Mouse (Mus musculus): Measurements from ENCODE around the gene Nr2c1. TPM values are rescaled to one million over a fixed set of nuclear protein-coding genes. Genes with fewer than 3 reads are reported as not detected.

Nr2c1 gene
- polyA plus RNA-seq, 1 experiment from 2014 or later, result 13.6 TPM

- Histone ChIP-seq H3K27me3 (ENCODE audit: control insufficient read depth, insufficient read depth, low read length) (no peaks in the 10 kb centered on the region), H3K9ac (replicated peaks; ENCODE audit: low read length) (no peak overlapping the region), H3K27ac (replicated peaks; ENCODE audit: low read depth, low read length) (no peak overlapping the region), H3K4me3 (ENCODE audit: low read depth, low read length) (no peak overlapping the region), H3K36me3 (replicated peaks; ENCODE audit: control insufficient read depth, insufficient read depth, low read depth, low read length) (no peaks in the 10 kb centered on the region), H3K4me2 (ENCODE audit: low read depth, low read length) (no peak overlapping the region), H3K9me3 (replicated peaks; ENCODE audit: control insufficient read depth, low read length) (no peaks in the 10 kb centered on the region), H3K4me1 (ENCODE audit: control insufficient read depth, insufficient read depth, low read length) (no peaks in the 10 kb centered on the region)
- DNase-seq (ENCODE audit: low spot score) (no peak), ATAC-seq (replicated peaks; ENCODE audit: insufficient number of reproducible peaks, low FRiP score, low TSS enrichment, low read depth) (no peak)
- 75% methylated on average over 4 of the region's 4 CpGs for WGBS
These were observed 87.4 kb downstream of the Nr2c1 start for GRCm38 (mm10) chr10:94235200-94235599.

GRCm38 (mm10) chr10:94241346-94241745, 93.5 kb downstream of the Nr2c1 start:
- ATAC-seq (replicated peaks; ENCODE audit: insufficient number of reproducible peaks, low FRiP score, low TSS enrichment, low read depth) (no peak), DNase-seq (ENCODE audit: low spot score) (no peak)
- no peaks in the 10 kb centered on the region for H3K36me3 ChIP-seq (replicated peaks; ENCODE audit: control insufficient read depth, insufficient read depth, low read depth, low read length)
- no peaks in the 10 kb centered on the region for H3K4me1 ChIP-seq (ENCODE audit: control insufficient read depth, insufficient read depth, low read length)
- no peak overlapping the region for H3K4me3 ChIP-seq (ENCODE audit: low read depth, low read length)
- H3K27me3 ChIP-seq (ENCODE audit: control insufficient read depth, insufficient read depth, low read length), result no peaks in the 10 kb centered on the region
- H3K27ac ChIP-seq (replicated peaks; ENCODE audit: low read depth, low read length), result no peak overlapping the region
- H3K9ac ChIP-seq (replicated peaks; ENCODE audit: low read length), result no peak overlapping the region
- 59% methylated on average over 2 of the region's 2 CpGs for WGBS
- H3K4me2 ChIP-seq (ENCODE audit: low read depth, low read length), result no peak overlapping the region
- no peaks in the 10 kb centered on the region for H3K9me3 ChIP-seq (replicated peaks; ENCODE audit: control insufficient read depth, low read length)

Other genes with a start within 250 kb of the Nr2c1 start
- 32.9 and 39.0 TPM in 2 replicates for gene Vezt, start 112.2 kb upstream of the Nr2c1 start, polyA plus RNA-seq (2014; fragmentation: Nextera tagmentation; extraction: Ambion mirVana)
- gene Fgd6, start 112.0 kb upstream of the Nr2c1 start, polyA plus RNA-seq (2014; fragmentation: Nextera tagmentation; extraction: Ambion mirVana), result 4.4 TPM in 2 replicates
- 477 and 485 TPM in 2 replicates for gene Ndufa12, start 50.7 kb downstream of the Nr2c1 start, polyA plus RNA-seq (2014; fragmentation: Nextera tagmentation; extraction: Ambion mirVana)
- gene Gm4792, start 150.7 kb downstream of the Nr2c1 start, polyA plus RNA-seq (2014; fragmentation: Nextera tagmentation; extraction: Ambion mirVana), result not detected in 2 replicates
- gene Tmcc3, start 163.9 kb downstream of the Nr2c1 start, polyA plus RNA-seq (2014; fragmentation: Nextera tagmentation; extraction: Ambion mirVana), result 3.0 and 4.1 TPM in 2 replicates

Data from embryonic facial prominence, embryonic 11.5 days (tissue).